Mouse (Mus musculus): ENCODE measurements around the gene Ncaph.
"Not testable (repeated sequence)": the region's sequence is repeated elsewhere in the genome, so short reads cannot be mapped to it uniquely, and the experiment has no call there.

- TF ChIP-seq CTCF (IDR thresholded peaks at IDR 0.05; ENCODE audit: control insufficient read depth, insufficient read depth, insufficient replicate concordance, low read depth, low read length); POLR2A (IDR thresholded peaks at IDR 0.05; ENCODE audit: control insufficient read depth, low read depth, low read length): not testable (repeated sequence)
Observed at GRCm38 (mm10) chr2:127090151-127090550, 43.6 kb downstream of the Ncaph start.

All from testis, adult 2 months (tissue).